Mouse (Mus musculus): ENCODE data around the gene Supt3. TPM values are rescaled to one million over a fixed set of nuclear protein-coding genes. Genes with fewer than 3 reads are reported as not detected.

The Supt3 gene
- polyA plus RNA-seq, 1 experiment from 2014 or later: 26.1 TPM

DNA sequence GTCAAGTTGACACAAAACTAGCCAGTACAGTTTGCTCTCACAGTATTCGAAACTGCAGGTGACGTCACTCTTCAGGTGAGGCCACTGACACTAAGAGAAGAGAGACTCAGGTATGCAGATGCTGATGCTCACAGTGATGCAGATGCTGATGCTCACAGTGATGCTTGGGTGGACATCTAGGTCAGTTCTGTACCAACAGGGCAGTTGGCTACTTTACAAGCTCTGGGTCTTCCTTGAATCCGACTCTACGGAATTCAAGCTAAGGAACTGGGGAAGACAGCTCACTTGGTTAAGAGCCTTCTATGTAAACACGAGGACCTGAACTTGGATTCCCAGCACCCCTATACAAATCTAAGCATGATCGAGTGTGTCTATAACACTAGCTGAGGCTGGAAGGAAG lies 359.5 kb downstream of the Supt3 start:
- ATAC-seq (ENCODE audit: insufficient number of reproducible peaks, insufficient read depth, low FRiP score, low TSS enrichment, low read depth): no peak
- H3K4me1 ChIP-seq (replicated peaks): 0 out of 2 replicates have a peak, but pooled peaks cover 2% of the 10 kb centered on the region
- H3K9me3 ChIP-seq: peaks cover 3% of the 10 kb centered on the region; the same call in 1 of the 2 replicates
- no peak overlapping the region for H3K4me3 ChIP-seq (replicated peaks)
- H3K9ac ChIP-seq (replicated peaks): no peak overlapping the region
- WGBS: 95% methylated on average over 6 of the region's 6 CpGs
- no peak overlapping the region for H3K4me2 ChIP-seq
- peaks cover 2% of the 10 kb centered on the region; the same call in 1 of the 2 replicates for H3K27me3 ChIP-seq
- H3K27ac ChIP-seq: no peak overlapping the region
- H3K36me3 ChIP-seq: no peaks in the 10 kb centered on the region

DNA sequence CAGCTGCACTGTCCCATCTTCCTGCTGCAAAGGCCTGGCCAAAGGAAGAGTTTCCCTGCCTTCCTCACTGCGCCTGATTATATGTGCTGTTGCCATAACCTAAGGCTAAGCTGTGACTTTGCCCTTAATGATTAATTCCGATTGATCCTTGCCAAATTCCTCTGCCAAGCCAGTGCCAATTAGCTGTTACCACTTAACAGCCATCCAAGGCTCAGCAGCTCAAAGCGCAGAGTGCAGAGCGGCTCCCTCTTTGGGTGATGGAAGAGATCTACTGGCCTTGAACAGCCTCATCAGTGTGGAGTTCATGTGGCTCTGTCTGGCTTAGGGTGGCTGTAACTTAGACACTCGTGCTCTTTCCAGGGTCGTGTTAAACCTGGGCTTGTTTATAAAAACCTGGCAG lies 366.1 kb downstream of the Supt3 start:
- H3K4me1 ChIP-seq (replicated peaks): peaks cover 2% of the 10 kb centered on the region; the same call in 1 of the 2 replicates
- H3K4me2 ChIP-seq: no peak overlapping the region
- H3K27me3 ChIP-seq: no peaks in the 10 kb centered on the region
- no peaks in the 10 kb centered on the region for H3K36me3 ChIP-seq
- H3K9me3 ChIP-seq: no peaks in the 10 kb centered on the region
- no peak overlapping the region for H3K9ac ChIP-seq (replicated peaks)
- no peak for ATAC-seq (ENCODE audit: insufficient number of reproducible peaks, insufficient read depth, low FRiP score, low TSS enrichment, low read depth)
- WGBS: 75% methylated on average over 6 of the region's 6 CpGs
- no peak overlapping the region for H3K4me3 ChIP-seq (replicated peaks)
- no peak overlapping the region for H3K27ac ChIP-seq

DNA sequence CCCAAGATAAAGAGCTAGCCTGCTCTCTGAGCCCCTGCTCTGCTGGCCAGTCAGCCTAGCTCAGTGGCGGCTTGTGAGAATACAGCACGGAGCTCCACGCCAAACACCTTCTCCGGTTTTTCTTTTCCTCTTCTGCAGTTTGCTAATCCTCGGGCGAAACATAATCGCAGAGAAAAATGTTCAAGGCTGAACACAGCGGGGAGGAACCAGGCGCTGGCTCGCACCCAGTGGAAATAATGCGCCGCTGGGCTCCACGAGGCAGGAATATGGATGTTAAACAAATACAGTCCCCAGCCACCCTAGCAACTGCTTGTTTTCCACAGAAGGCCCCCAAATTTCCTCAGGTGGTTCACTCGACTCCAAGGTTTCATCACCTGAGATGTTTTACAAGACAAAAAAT lies 367.7 kb downstream of the Supt3 start:
- WGBS: 78% methylated on average over 14 of the region's 14 CpGs
- ATAC-seq (ENCODE audit: insufficient number of reproducible peaks, insufficient read depth, low FRiP score, low TSS enrichment, low read depth): no peak
- Histone ChIP-seq H3K4me1 (replicated peaks) (no peaks in the 10 kb centered on the region; the same call in 1 of the 2 replicates), H3K9ac (replicated peaks) (no peak overlapping the region), H3K4me2 (no peak overlapping the region), H3K27me3 (no peaks in the 10 kb centered on the region), H3K9me3 (no peaks in the 10 kb centered on the region), H3K4me3 (replicated peaks) (no peak overlapping the region), H3K36me3 (no peaks in the 10 kb centered on the region), H3K27ac (0 out of 2 replicates have a peak overlapping the region, but pooled peaks have one; percentile 0)

DNA sequence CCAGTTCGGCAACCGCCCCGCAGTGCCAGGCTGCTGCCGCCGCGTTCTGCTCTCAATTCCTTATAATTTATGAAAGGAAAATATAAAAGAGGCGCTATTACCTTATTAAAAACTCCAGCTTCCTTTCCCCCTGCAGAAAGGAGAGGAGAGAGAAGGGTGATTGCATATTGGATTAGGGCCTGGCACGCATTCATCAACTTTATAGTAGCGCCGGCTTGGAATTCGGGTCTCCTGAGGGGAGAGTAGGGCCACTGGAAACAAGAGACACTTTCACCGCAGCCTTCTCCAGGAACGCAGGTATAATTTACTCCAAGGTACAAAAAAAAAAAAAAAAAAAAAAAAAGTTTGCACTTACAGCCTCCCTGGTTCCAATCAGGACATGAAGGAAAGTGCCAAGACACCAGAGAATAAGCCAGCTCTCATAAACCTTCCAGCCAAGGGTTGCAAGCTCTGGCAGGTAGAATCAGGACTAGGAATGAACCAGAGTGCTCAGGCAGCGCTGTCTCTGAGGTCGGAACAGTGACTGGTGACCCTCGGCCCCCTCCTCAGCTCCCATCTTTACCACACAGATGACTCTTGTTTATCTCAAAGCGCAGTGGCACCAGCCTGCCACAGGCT lies 374.5 kb downstream of the Supt3 start:
- H3K9ac ChIP-seq (replicated peaks): no peak overlapping the region
- H3K4me2 ChIP-seq: no peak overlapping the region; the same call in 1 of the 2 replicates
- H3K36me3 ChIP-seq: no peaks in the 10 kb centered on the region
- no peak for ATAC-seq (ENCODE audit: insufficient number of reproducible peaks, insufficient read depth, low FRiP score, low TSS enrichment, low read depth)
- peak overlapping the region; percentile 59 for H3K27ac ChIP-seq
- H3K4me1 ChIP-seq (replicated peaks): peaks cover 39% of the 10 kb centered on the region
- H3K27me3 ChIP-seq: peaks cover 4% of the 10 kb centered on the region; the same call in 1 of the 2 replicates
- whole genome bisulfite sequencing: 42% methylated on average over 17 of the region's 17 CpGs
- no peaks in the 10 kb centered on the region for H3K9me3 ChIP-seq
- no peak overlapping the region for H3K4me3 ChIP-seq (replicated peaks)

DNA sequence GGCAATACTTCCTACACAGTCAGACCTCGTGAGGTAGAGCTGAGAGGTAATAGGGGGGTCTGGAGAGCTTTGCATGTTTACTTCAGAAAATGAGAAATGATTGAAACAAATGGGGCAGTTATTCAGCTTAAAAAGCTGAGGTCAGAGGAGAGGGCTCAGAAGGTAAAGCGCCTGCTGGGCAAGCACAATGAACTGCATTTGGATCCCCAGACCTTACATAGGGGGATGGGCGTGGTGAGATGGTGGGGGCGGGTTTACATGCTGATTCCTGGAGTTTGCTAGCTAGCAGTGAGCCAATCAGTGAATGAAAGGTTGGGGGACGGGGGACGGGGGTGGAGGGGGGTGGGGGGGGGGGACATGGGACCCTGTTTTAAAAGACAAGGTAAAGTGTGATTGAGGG lies 376.8 kb downstream of the Supt3 start:
- H3K36me3 ChIP-seq: no peaks in the 10 kb centered on the region
- peaks cover 4% of the 10 kb centered on the region; the same call in 1 of the 2 replicates for H3K27me3 ChIP-seq
- no peak for ATAC-seq (ENCODE audit: insufficient number of reproducible peaks, insufficient read depth, low FRiP score, low TSS enrichment, low read depth)
- H3K27ac ChIP-seq: 0 out of 2 replicates have a peak overlapping the region, but pooled peaks have one; percentile 2
- H3K9me3 ChIP-seq: no peaks in the 10 kb centered on the region
- WGBS: 22% methylated on average over 6 of the region's 6 CpGs
- H3K4me1 ChIP-seq (replicated peaks): peaks cover 46% of the 10 kb centered on the region
- no peak overlapping the region for H3K4me2 ChIP-seq
- no peak overlapping the region for H3K4me3 ChIP-seq (replicated peaks)
- H3K9ac ChIP-seq (replicated peaks): no peak overlapping the region

DNA sequence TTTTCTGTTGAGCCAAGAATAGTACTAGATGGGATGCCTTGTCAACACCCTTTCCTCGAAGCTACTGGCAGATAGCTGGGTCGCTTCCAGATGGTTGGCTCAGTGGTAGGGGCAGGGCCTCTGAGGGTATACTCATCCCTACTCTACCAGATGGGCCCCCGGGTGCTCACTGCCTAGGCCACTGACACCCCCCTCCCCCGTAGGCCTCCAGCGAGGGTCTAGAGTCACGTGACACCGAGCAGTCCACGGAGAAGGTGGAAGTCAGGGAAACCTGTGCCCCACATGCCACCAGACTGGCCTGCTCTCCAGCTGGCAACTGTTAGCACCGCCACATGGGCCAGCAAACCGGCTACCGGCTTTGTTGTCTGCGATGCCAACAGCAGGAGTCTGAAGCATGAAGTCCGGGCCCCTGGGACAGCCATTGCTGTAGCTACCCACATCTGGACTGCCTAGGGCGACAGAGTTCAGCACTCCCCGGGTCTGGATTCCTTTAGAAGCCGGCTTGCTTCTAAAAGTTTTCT lies 381.3 kb downstream of the Supt3 start:
- peak overlapping the region; percentile 39 for H3K4me2 ChIP-seq
- H3K4me1 ChIP-seq (replicated peaks): peaks cover 25% of the 10 kb centered on the region
- no peak overlapping the region for H3K4me3 ChIP-seq (replicated peaks)
- H3K36me3 ChIP-seq: no peaks in the 10 kb centered on the region
- no peaks in the 10 kb centered on the region; the same call in 1 of the 2 replicates for H3K27me3 ChIP-seq
- H3K9ac ChIP-seq (replicated peaks): no peak overlapping the region
- 33% methylated on average over 16 of the region's 16 CpGs for WGBS
- H3K27ac ChIP-seq: peak overlapping the region; percentile 74
- H3K9me3 ChIP-seq: no peaks in the 10 kb centered on the region
- peak; percentile 77 for ATAC-seq (ENCODE audit: insufficient number of reproducible peaks, insufficient read depth, low FRiP score, low TSS enrichment, low read depth)

DNA sequence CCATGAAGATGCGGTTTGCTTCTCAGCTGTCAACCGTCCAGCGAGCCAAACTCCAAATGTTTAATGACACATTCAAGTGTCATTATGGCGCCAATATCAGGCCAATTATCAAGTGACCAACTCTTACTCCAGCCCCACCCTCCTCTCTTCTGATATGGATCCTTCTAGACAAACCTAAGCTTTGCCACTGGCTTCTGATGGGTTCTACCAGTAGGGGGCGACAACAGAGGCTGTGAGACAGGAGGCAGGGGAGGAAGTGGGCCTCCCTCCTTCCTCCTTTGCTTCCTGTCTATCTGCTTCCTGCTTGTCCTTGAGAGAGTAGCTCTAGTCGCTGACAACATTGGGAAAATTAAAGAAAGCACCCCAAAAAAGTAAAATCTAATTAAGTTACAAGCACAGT lies 383.7 kb downstream of the Supt3 start:
- Histone ChIP-seq H3K4me3 (replicated peaks) (no peak overlapping the region), H3K36me3 (no peaks in the 10 kb centered on the region), H3K4me1 (replicated peaks) (peaks cover 20% of the 10 kb centered on the region), H3K9ac (replicated peaks) (no peak overlapping the region), H3K4me2 (no peak overlapping the region), H3K9me3 (no peaks in the 10 kb centered on the region), H3K27ac (no peak overlapping the region), H3K27me3 (peaks cover 7% of the 10 kb centered on the region; the same call in 1 of the 2 replicates)
- no peak for ATAC-seq (ENCODE audit: insufficient number of reproducible peaks, insufficient read depth, low FRiP score, low TSS enrichment, low read depth)
- 88% methylated on average over 6 of the region's 6 CpGs for WGBS

DNA sequence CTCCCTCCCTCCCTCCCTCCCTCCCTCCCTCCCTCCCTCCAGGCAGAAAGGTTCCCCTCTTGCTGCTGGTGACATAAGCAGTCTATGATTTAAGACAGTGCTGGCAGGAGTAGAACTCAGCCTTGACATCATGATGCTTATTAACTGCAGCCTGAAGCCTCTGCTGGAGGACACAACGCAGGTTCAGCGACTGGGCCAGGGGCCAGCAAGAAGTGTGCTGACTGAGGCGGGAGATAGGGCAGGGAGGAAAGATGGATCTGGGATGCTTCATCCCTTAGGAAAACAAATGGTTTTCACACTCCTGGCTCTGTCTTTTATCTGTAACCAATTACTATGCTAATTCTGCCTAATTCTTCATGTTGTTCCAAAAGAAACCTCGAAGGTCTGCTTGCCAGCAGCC lies 388.8 kb downstream of the Supt3 start:
- ATAC-seq (ENCODE audit: insufficient number of reproducible peaks, insufficient read depth, low FRiP score, low TSS enrichment, low read depth): no peak
- Histone ChIP-seq H3K4me1 (replicated peaks) (peaks cover 17% of the 10 kb centered on the region), H3K9ac (replicated peaks) (no peak overlapping the region), H3K27me3 (peaks cover 7% of the 10 kb centered on the region; the same call in 1 of the 2 replicates), H3K27ac (no peak overlapping the region), H3K4me3 (replicated peaks) (no peak overlapping the region), H3K9me3 (no peaks in the 10 kb centered on the region), H3K4me2 (no peak overlapping the region), H3K36me3 (no peaks in the 10 kb centered on the region)
- WGBS: 26% methylated on average over 4 of the region's 4 CpGs

Other genes with a start within 250 kb of the Supt3 start
- 8.3 and 11.9 TPM in 2 replicates for gene Runx2, start 37.6 kb downstream of the Supt3 start, polyA plus RNA-seq (2016; fragmentation: Nextera tagmentation; extraction: Ambion mirVana)

Data from limb, embryonic 12.5 days (tissue).